Mouse (Mus musculus): Measurements from ENCODE around the gene H2-DMa. TPM values are rescaled to one million over a fixed set of nuclear protein-coding genes. Genes with fewer than 3 reads are reported as not detected.

The H2-DMa gene
- polyA plus RNA-seq (2017; shearing (Covaris generic)): 96.3 TPM

GRCm38 (mm10) chr17:34119249-34120179 is at the start of gene H2-DMa:
H2-DMa (plus strand) TSS chr17:34119541.

GRCm38 (mm10) chr17:34092197-34092875 is 27.0 kb upstream of the H2-DMa start, which contains the start of gene H2-Oa:
H2-Oa (plus strand) TSS chr17:34092340.

GRCm38 (mm10) chr17:34122188-34122984 is 3.0 kb downstream of the H2-DMa start, which contains the start of gene Brd2:
Brd2 (minus strand) TSS chr17:34122634.

GRCm38 (mm10) chr17:34143033-34143432 is 23.7 kb downstream of the H2-DMa start, which contains the start of gene H2-DMb2:
H2-DMb2 (plus strand) TSS chr17:34143307.

GRCm38 (mm10) chr17:34152923-34153322 is 33.6 kb downstream of the H2-DMa start, which contains the start of gene H2-DMb1:
H2-DMb1 (plus strand) TSS chr17:34153072.

GRCm38 (mm10) chr17:34187261-34187916 is 68.0 kb downstream of the H2-DMa start, which contains the start of the genes Tap1 and Psmb9:
Tap1 (plus strand) TSS chr17:34187553.
Psmb9 (minus strand) TSS chr17:34187764.

Other genes starting within 250 kb of the H2-DMa start
- gene Gm7029, start 245.7 kb upstream of the H2-DMa start, polyA plus RNA-seq (2017; shearing (Covaris generic)): not detected
- gene Kifc1, start 228.9 kb upstream of the H2-DMa start, polyA plus RNA-seq (2017; shearing (Covaris generic)): 9.8 TPM
- 4.2 TPM for gene Platr17, start 214.4 kb upstream of the H2-DMa start, polyA plus RNA-seq (2017; shearing (Covaris generic))
- gene Daxx, start 210.1 kb upstream of the H2-DMa start, polyA plus RNA-seq (2017; shearing (Covaris generic)): 123 TPM
- 644 TPM for gene Tapbp, start 203.6 kb upstream of the H2-DMa start, polyA plus RNA-seq (2017; shearing (Covaris generic))
- gene Zbtb22, start 203.6 kb upstream of the H2-DMa start, polyA plus RNA-seq (2017; shearing (Covaris generic)): 22.0 TPM
- 184 TPM for gene Rgl2, start 190.0 kb upstream of the H2-DMa start, polyA plus RNA-seq (2017; shearing (Covaris generic))
- gene Pfdn6, start 179.2 kb upstream of the H2-DMa start, polyA plus RNA-seq (2017; shearing (Covaris generic)): 142 TPM
- 72.1 TPM for gene Wdr46, start 178.9 kb upstream of the H2-DMa start, polyA plus RNA-seq (2017; shearing (Covaris generic))
- 34.4 TPM for gene B3galt4, start 168.1 kb upstream of the H2-DMa start, polyA plus RNA-seq (2017; shearing (Covaris generic))
- 76.7 TPM for gene Vps52, start 163.7 kb upstream of the H2-DMa start, polyA plus RNA-seq (2017; shearing (Covaris generic))
- 2,208 TPM for gene Rps18, start 163.5 kb upstream of the H2-DMa start, polyA plus RNA-seq (2017; shearing (Covaris generic))
- 11,991 TPM for gene H2-K1, start 119.2 kb upstream of the H2-DMa start, polyA plus RNA-seq (2017; shearing (Covaris generic))
- gene Ring1, start 94.9 kb upstream of the H2-DMa start, polyA plus RNA-seq (2017; shearing (Covaris generic)): 35.8 TPM
- gene H2-Ke6, start 91.5 kb upstream of the H2-DMa start, polyA plus RNA-seq (2017; shearing (Covaris generic)): 310 TPM
- 128 TPM for gene Slc39a7, start 87.9 kb upstream of the H2-DMa start, polyA plus RNA-seq (2017; shearing (Covaris generic))
- gene Rxrb, start 87.7 kb upstream of the H2-DMa start, polyA plus RNA-seq (2017; shearing (Covaris generic)): 72.5 TPM
- 3.9 TPM for gene Col11a2, start 80.1 kb upstream of the H2-DMa start, polyA plus RNA-seq (2017; shearing (Covaris generic))
- gene H2-Oa, start 27.2 kb upstream of the H2-DMa start, polyA plus RNA-seq (2017; shearing (Covaris generic)): 27.0 TPM
- gene Brd2, start 3.1 kb downstream of the H2-DMa start, polyA plus RNA-seq (2017; shearing (Covaris generic)): 212 TPM
- gene H2-DMb2, start 23.8 kb downstream of the H2-DMa start, polyA plus RNA-seq (2017; shearing (Covaris generic)): 4.9 TPM
- gene H2-DMb1, start 33.5 kb downstream of the H2-DMa start, polyA plus RNA-seq (2017; shearing (Covaris generic)): 2.7 TPM
- 402 TPM for gene Tap1, start 68.0 kb downstream of the H2-DMa start, polyA plus RNA-seq (2017; shearing (Covaris generic))
- gene Psmb9, start 68.2 kb downstream of the H2-DMa start, polyA plus RNA-seq (2017; shearing (Covaris generic)): 470 TPM
- gene Psmb8, start 78.2 kb downstream of the H2-DMa start, polyA plus RNA-seq (2017; shearing (Covaris generic)): 1,148 TPM
- gene Tap2, start 84.0 kb downstream of the H2-DMa start, polyA plus RNA-seq (2017; shearing (Covaris generic)): 323 TPM
- gene H2-Ob, start 119.4 kb downstream of the H2-DMa start, polyA plus RNA-seq (2017; shearing (Covaris generic)): 97.5 TPM
- 25.3 TPM for gene H2-Ab1, start 138.1 kb downstream of the H2-DMa start, polyA plus RNA-seq (2017; shearing (Covaris generic))
- gene H2-Aa, start 168.3 kb downstream of the H2-DMa start, polyA plus RNA-seq (2017; shearing (Covaris generic)): 18.1 TPM
- gene H2-Eb1, start 186.3 kb downstream of the H2-DMa start, polyA plus RNA-seq (2017; shearing (Covaris generic)): 13.4 TPM
- 0.10 TPM for gene H2-Eb2, start 206.1 kb downstream of the H2-DMa start, polyA plus RNA-seq (2017; shearing (Covaris generic))
- gene Btnl2, start 235.3 kb downstream of the H2-DMa start, polyA plus RNA-seq (2017; shearing (Covaris generic)): 0.43 TPM